Mouse (Mus musculus) midbrain, embryonic 15.5 days (tissue): ENCODE data around the gene Dusp8. TPM values are rescaled to one million over a fixed set of nuclear protein-coding genes. Genes with fewer than 3 reads are reported as not detected.
"Not testable (repeated sequence)": the region's sequence is repeated elsewhere in the genome, so short reads cannot be mapped to it uniquely, and the experiment has no call there.

ENCODE experiments used
- ATAC-seq: fragments of 200-750 bp; cut with Nextera tagmentation; replicated peaks from 2 replicates; pipeline ENCODE4 v1.8.0; 2017; ENCODE audit warnings: moderate TSS enrichment
- H3K27ac ChIP-seq: fragments of 300-500 bp; sonication (generic); 2 replicates; pipeline ENCODE4 v1.5.1; 2015; ENCODE audit warnings: mild to moderate bottlenecking, inconsistent platforms
- H3K27me3 ChIP-seq: fragments of 300-500 bp; sonication (generic); replicated peaks from 2 replicates; pipeline ENCODE4 v1.6.1; 2015; ENCODE audit warnings: inconsistent platforms
- H3K36me3 ChIP-seq: fragments of 300-500 bp; sonication (generic); replicated peaks from 2 replicates; pipeline ENCODE4 v1.6.1; 2015; ENCODE audit warnings: inconsistent platforms
- H3K4me1 ChIP-seq: fragments of 300-500 bp; sonication (generic); 2 replicates; pipeline ENCODE4 v1.6.1; 2015; ENCODE audit warnings: inconsistent platforms
- H3K4me2 ChIP-seq: fragments of 300-500 bp; sonication (generic); 2 replicates; pipeline ENCODE4 v1.6.1; 2015; ENCODE audit warnings: inconsistent platforms, mild to moderate bottlenecking, moderate library complexity
- H3K4me3 ChIP-seq: fragments of 300-500 bp; sonication (generic); 2 replicates; pipeline ENCODE4 v1.5.1; 2015; ENCODE audit warnings: mild to moderate bottlenecking, inconsistent platforms
- H3K9ac ChIP-seq: fragments of 300-500 bp; sonication (generic); 2 replicates; pipeline ENCODE4 v1.6.1; 2015; ENCODE audit warnings: mild to moderate bottlenecking, inconsistent platforms
- H3K9me3 ChIP-seq: fragments of 300-500 bp; sonication (generic); 2 replicates; pipeline ENCODE4 v1.6.1; 2016; ENCODE audit warnings: inconsistent platforms
- WGBS: fragments of 180-500 bp; shearing (Covaris S2); methylation state at CpG from one replicate; pipeline ENCODE4 v1.1.7; 2015; ENCODE audit warnings: mixed read lengths; 5-methylcytosine and 5-hydroxymethylcytosine counted together
- polyA plus RNA-seq: library from polyadenylated mRNA; unstranded; fragments of >200 nt; fragmentation: Nextera tagmentation; extraction: Ambion mirVana; gene quantifications from 2 replicates; pipeline ENCODE4 v1.2.1, GENCODE M21; 2015

Dusp8 gene
- polyA plus RNA-seq = 134 and 135 TPM in 2 replicates

GRCm38 (mm10) chr7:142095183-142095931 is at the start of gene Dusp8:
TSS of gene Dusp8 (minus strand) at chr7:142095843.
- peak; percentile 77 for ATAC-seq
- H3K4me2 ChIP-seq = peak within 1 kb of the TSS; percentile 91
- H3K36me3 ChIP-seq = no peaks in the 10 kb centered on the region
- WGBS = under 1% methylated on average over 63 of the region's 63 CpGs
- H3K9ac ChIP-seq = peak within 1 kb of the TSS; percentile 98
- peak within 1 kb of the TSS; percentile 89 for H3K4me3 ChIP-seq
- H3K4me1 ChIP-seq = peaks cover 52% of the 10 kb centered on the region
- no peaks in the 10 kb centered on the region for H3K27me3 ChIP-seq
- peak within 1 kb of the TSS; percentile 97 for H3K27ac ChIP-seq
- no peaks in the 10 kb centered on the region for H3K9me3 ChIP-seq

GRCm38 (mm10) chr7:142144507-142144906 is 48.9 kb upstream of the Dusp8 start, which contains the start of gene Gm45337:
TSS of gene Gm45337 (minus strand) at chr7:142144607.
- WGBS = 83% methylated on average over 1 of the region's 1 CpGs
- no peak within 1 kb of the TSS for H3K4me2 ChIP-seq

GRCm38 (mm10) chr7:142143506-142144010 is 47.9 kb upstream of the Dusp8 start:
- not testable (repeated sequence) for H3K36me3 ChIP-seq, H3K27me3 ChIP-seq, H3K4me3 ChIP-seq, H3K4me2 ChIP-seq, H3K27ac ChIP-seq, H3K9me3 ChIP-seq, ATAC-seq, H3K4me1 ChIP-seq, H3K9ac ChIP-seq
- WGBS = 61% methylated on average over 1 of the region's 1 CpGs

More at GRCm38 (mm10) chr7:142144507-142144906, 48.9 kb upstream of the Dusp8 start, which contains the start of gene Gm45337:
- Histone ChIP-seq H3K4me3 (no peak within 1 kb of the TSS), H3K27ac (no peak within 1 kb of the TSS), H3K9me3 (no peaks in the 10 kb centered on the region), H3K4me1 (no peaks in the 10 kb centered on the region), H3K36me3 (no peaks in the 10 kb centered on the region), H3K9ac (no peak within 1 kb of the TSS), H3K27me3 (no peaks in the 10 kb centered on the region)
- ATAC-seq = no peak

DNA sequence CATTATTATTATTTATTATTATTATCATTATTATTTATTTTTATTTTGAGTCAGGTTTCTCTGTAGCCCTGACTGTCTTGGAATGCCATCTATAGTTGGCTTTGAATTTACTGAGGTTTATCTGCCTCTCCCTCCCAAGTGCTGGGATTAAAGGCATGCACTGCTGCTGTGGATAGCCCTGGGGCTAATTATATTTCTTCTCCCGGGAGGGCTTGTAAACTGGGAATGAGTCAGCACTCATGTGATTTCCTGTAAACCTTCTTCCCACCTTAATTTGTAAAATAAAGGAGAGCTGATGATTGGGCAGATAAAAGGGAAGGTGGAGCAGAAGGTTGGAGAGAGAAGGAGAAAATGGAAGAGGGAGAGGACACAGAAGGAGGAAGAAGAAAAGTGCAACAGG is 45.1 kb upstream of the Dusp8 start:
- ATAC-seq = no peak
- no peak overlapping the region for H3K4me3 ChIP-seq
- no peaks in the 10 kb centered on the region for H3K27me3 ChIP-seq
- no peaks in the 10 kb centered on the region for H3K36me3 ChIP-seq
- no peak overlapping the region for H3K27ac ChIP-seq
- no peak overlapping the region for H3K4me2 ChIP-seq
- WGBS = 45% methylated on average over 1 of the region's 1 CpGs
- H3K4me1 ChIP-seq = no peaks in the 10 kb centered on the region
- no peaks in the 10 kb centered on the region for H3K9me3 ChIP-seq
- no peak overlapping the region for H3K9ac ChIP-seq

GRCm38 (mm10) chr7:142135934-142136333 is 40.3 kb upstream of the Dusp8 start, which contains the start of gene Gm39115:
TSS of gene Gm39115 (minus strand) at chr7:142136034.
- H3K36me3 ChIP-seq, H3K9ac ChIP-seq, H3K27me3 ChIP-seq, H3K27ac ChIP-seq, H3K4me1 ChIP-seq, ATAC-seq, H3K4me2 ChIP-seq, H3K4me3 ChIP-seq, H3K9me3 ChIP-seq: not testable (repeated sequence)
- 55% methylated on average over 2 of the region's 2 CpGs for WGBS

DNA sequence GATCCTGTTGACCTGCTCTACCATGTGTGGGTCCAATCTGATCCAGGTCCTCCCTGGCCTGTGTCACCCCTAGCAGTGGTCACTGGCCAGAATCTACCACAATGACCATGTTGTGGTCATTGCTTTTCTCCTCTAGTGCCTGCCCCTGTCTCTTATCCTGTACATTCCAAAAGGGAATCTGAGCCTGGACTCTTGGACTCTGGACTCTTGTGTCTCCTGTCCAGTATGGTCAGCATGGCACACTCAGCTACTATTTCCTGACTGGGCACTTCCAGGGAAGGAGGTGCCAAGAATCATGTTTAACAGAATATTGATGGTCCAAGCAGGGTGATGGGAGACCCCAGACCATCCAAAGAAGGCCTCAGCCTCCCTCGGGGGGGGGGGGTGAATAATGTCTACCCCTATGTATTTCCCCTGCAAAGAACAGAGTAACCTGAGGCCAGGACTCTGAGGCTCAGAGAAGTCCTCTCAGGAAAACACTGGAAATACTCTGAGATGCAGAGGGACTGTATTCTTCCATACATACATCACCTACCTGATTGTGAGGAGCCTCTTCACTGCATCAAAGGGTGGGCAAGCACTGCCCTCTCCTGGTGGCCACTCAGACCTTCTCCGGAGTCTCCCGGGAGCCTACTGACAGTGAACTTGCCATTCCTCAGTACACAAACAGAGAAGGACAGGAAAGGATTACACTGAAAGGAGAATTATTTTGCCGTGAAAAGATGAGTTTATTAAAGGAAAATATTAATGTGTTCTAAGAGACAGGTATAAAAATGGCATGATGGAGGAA is 38.8 kb upstream of the Dusp8 start:
- Histone ChIP-seq H3K9me3 (no peaks in the 10 kb centered on the region), H3K36me3 (no peaks in the 10 kb centered on the region), H3K4me3 (no peak overlapping the region), H3K27me3 (no peaks in the 10 kb centered on the region), H3K4me1 (no peaks in the 10 kb centered on the region), H3K9ac (no peak overlapping the region), H3K27ac (no peak overlapping the region), H3K4me2 (no peak overlapping the region)
- no peak for ATAC-seq
- 57% methylated on average over 4 of the region's 4 CpGs for WGBS

DNA sequence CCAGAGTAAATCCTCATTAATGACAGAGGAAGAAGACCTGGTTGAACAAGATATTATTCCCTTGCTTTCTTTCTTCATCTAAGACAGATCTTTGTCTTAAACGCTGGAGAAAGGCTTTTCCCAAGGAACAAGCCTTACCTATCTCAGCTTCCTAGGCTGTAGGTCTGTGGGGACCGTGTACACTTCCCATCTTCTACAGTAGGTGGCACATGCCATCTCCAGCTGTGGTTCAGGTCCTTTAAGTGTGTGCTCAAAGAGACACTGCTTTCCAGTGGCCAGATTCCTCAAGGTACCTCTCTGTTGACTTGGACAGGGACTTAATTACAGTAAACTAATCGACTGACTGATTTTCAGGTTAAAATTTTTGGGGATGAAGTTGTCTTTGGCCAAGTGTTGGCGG is 33.2 kb upstream of the Dusp8 start:
- WGBS = 68% methylated on average over 4 of the region's 4 CpGs
- H3K27me3 ChIP-seq = no peaks in the 10 kb centered on the region

DNA sequence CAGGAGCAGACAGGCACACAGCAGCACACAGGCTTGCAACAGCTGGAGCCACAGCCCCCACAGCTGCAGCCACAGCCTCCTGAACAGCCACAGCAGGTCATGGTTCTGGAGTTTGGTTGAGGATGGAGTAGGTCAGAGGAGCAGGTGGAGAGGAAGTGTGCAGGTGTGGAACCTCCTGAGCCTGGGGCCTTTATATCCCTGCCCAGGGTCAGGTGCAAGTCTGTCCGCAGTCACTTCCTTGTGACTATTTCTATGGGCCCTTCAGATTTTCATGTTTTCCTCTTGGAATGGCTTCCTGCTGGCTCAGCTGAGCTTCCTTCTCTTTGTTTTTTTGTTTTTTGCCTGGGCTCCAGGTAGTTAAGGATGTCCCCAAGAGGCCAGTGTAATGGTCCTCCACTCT is 25.0 kb upstream of the Dusp8 start, which contains the start of gene Gm45618:
Gm45618 (minus strand) TSS at position 101 of the 400 bp plus-strand sequence.
- not testable (repeated sequence) for H3K27me3 ChIP-seq, H3K36me3 ChIP-seq, H3K4me3 ChIP-seq, H3K27ac ChIP-seq, ATAC-seq, H3K4me1 ChIP-seq, H3K9ac ChIP-seq, H3K4me2 ChIP-seq, H3K9me3 ChIP-seq
- WGBS = 95% methylated on average over 1 of the region's 1 CpGs

More for the DNA sequence above, 33.2 kb upstream of the Dusp8 start:
- no peak overlapping the region for H3K4me2 ChIP-seq
- ATAC-seq = no peak
- H3K9me3 ChIP-seq = no peaks in the 10 kb centered on the region
- H3K4me3 ChIP-seq = no peak overlapping the region
- no peaks in the 10 kb centered on the region for H3K4me1 ChIP-seq
- no peak overlapping the region for H3K27ac ChIP-seq
- H3K9ac ChIP-seq = no peak overlapping the region
- H3K36me3 ChIP-seq = no peaks in the 10 kb centered on the region

DNA sequence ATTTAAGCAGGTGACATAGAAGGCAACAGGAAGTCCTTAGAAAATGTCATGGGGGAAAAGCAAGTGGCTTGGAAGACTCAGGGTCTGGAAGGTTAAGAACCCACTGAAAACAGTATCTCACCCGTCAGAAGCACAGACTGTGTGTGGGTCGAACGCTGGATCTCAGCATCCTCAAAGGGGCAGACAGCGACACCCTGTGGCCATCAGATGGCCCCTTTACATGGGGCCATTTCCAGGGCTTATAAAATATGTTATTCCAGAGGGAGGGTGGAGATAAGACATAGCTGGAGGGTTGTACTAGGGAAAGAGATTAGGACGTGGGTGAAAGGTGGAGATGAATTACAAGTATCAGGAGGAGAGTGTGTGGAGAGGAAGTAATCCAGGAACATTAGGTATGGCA is 24.0 kb upstream of the Dusp8 start:
- ATAC-seq = no peak
- H3K4me3 ChIP-seq = no peak overlapping the region
- H3K36me3 ChIP-seq = no peaks in the 10 kb centered on the region
- H3K4me2 ChIP-seq = no peak overlapping the region
- H3K27me3 ChIP-seq = no peaks in the 10 kb centered on the region
- H3K27ac ChIP-seq = no peak overlapping the region
- no peaks in the 10 kb centered on the region for H3K9me3 ChIP-seq
- no peak overlapping the region for H3K9ac ChIP-seq
- 11% methylated on average over 5 of the region's 5 CpGs for WGBS
- H3K4me1 ChIP-seq = no peaks in the 10 kb centered on the region

DNA sequence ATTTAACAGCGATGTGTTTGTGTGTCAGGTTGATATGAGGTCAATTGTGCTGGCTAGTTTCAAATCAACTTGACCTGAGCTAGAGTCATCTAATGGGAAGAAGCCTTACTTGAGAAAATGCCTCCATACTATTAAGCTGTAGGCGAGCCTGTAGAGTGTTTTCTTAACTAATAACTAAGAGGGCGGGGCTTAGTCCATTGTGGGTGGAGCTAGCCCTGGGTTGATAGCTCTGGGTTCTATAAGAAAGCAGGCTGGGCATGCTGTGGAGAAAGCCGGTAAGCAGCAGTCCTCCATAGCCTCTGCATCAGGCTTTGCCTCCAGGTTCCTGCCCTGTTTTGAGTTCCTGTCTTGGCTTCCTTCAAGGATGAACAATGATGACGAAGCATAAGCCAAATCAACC is 9.1 kb upstream of the Dusp8 start:
- 63% methylated on average over 5 of the region's 5 CpGs for WGBS
- no peak overlapping the region for H3K9ac ChIP-seq
- no peaks in the 10 kb centered on the region for H3K36me3 ChIP-seq
- H3K4me1 ChIP-seq = no peaks in the 10 kb centered on the region
- no peaks in the 10 kb centered on the region for H3K9me3 ChIP-seq
- no peak for ATAC-seq
- H3K4me2 ChIP-seq = no peak overlapping the region
- H3K27me3 ChIP-seq = no peaks in the 10 kb centered on the region
- H3K4me3 ChIP-seq = no peak overlapping the region
- H3K27ac ChIP-seq = no peak overlapping the region

- H3K36me3 ChIP-seq = no peaks in the 10 kb centered on the region
- peaks cover 28% of the 10 kb centered on the region for H3K4me1 ChIP-seq
- no peak overlapping the region for H3K4me3 ChIP-seq
- ATAC-seq = peak; percentile 58
- peak overlapping the region; percentile 18; the same call in 1 of the 2 replicates for H3K4me2 ChIP-seq
- H3K27ac ChIP-seq = no peak overlapping the region
- 9% methylated on average over 9 of the region's 9 CpGs for WGBS
- H3K9me3 ChIP-seq = no peaks in the 10 kb centered on the region
- H3K9ac ChIP-seq = no peak overlapping the region
- no peaks in the 10 kb centered on the region for H3K27me3 ChIP-seq
These were observed 2.1 kb upstream of the Dusp8 start for GRCm38 (mm10) chr7:142097776-142098175.

DNA sequence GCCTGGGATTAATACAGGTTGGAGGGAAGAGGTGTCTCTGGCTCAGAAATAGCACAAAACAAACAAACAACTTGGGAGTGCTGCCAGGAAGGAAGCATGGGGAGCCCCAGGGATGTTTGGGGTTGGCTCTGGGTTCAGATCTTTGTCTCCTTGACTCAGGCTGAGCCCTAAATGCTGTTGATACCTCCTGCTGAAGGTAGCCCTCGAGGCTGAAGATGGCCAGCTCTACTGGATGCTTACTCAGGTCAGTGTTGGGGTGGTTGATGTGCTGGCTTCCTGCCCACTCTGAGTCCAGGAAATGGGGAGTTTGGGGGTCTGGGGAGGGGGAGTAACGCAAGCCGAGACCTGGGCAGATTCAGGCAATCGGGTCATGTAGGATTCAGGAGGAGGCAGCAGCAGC is 1.1 kb upstream of the Dusp8 start:
- H3K4me2 ChIP-seq = peak overlapping the region; percentile 91
- WGBS = 69% methylated on average over 4 of the region's 4 CpGs
- H3K27ac ChIP-seq = no peak overlapping the region
- no peaks in the 10 kb centered on the region for H3K9me3 ChIP-seq
- no peak overlapping the region; the same call in 1 of the 2 replicates for H3K9ac ChIP-seq
- ATAC-seq = no peak
- H3K27me3 ChIP-seq = no peaks in the 10 kb centered on the region
- H3K36me3 ChIP-seq = no peaks in the 10 kb centered on the region
- peaks cover 39% of the 10 kb centered on the region for H3K4me1 ChIP-seq
- H3K4me3 ChIP-seq = peak overlapping the region; percentile 89; the same call in 1 of the 2 replicates
